Mouse (Mus musculus): ENCODE results near the gene Ms4a15.

DNA sequence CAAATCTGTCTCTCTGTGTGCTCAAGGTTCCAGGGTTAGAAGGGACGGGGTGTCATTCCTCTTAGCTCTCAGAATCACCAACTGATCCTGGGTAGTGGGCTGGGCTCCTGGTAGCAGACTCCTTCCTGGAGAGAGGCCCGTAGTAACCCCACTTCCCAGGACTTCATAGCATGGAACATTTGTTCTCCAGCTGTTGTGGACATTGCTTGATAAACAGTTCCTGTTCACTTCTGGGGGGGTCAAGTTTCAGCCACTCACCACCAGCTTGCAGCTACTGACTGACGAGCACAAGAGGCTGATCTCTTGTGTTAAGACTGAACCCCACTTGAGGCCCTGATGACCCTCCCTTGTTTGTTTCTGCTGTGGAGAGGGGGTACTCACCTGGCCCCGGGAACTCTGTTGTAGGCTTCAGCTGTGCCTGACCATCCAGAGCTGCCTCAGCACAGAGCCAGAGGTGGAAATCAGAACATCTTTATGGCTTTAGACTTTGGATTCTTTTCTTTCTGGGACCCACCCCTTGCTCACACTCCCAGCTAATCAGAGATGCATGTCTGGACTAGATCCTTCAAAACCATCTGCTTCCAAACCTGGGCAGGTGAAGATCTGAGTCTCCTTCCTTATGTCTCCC is 18.7 kb downstream of the Ms4a15 start, which contains the start of gene Ms4a10:
- TF ChIP-seq CTCF (IDR thresholded peaks at IDR 0.05): no peak
- TF ChIP-seq EP300 (IDR thresholded peaks at IDR 0.05): no peak
